Mouse (Mus musculus): ENCODE measurements around the gene Cwc27. TPM values are rescaled to one million over a fixed set of nuclear protein-coding genes. Genes with fewer than 3 reads are reported as not detected.

Gene Cwc27
- polyA plus RNA-seq, 1 experiment from 2014 or later, result 24.1 TPM

GRCm38 (mm10) chr13:104794421-104794820 lies 22.5 kb downstream of the Cwc27 start:
- no peak for ATAC-seq (replicated peaks; ENCODE audit: insufficient number of reproducible peaks, low FRiP score, low TSS enrichment)
- H3K4me1 ChIP-seq (ENCODE audit: control insufficient read depth, insufficient read depth, low read length), result no peaks in the 10 kb centered on the region
- H3K9me3 ChIP-seq (replicated peaks; ENCODE audit: control insufficient read depth, low read length), result no peaks in the 10 kb centered on the region
- 0 out of 2 replicates have a peak, but pooled peaks cover 2% of the 10 kb centered on the region for H3K36me3 ChIP-seq (ENCODE audit: control insufficient read depth, insufficient read depth, low read length)
- no peak overlapping the region for H3K4me2 ChIP-seq
- no peaks in the 10 kb centered on the region for H3K27me3 ChIP-seq (ENCODE audit: control insufficient read depth, insufficient read depth, low read length)
- H3K4me3 ChIP-seq (ENCODE audit: low read depth, low read length), result no peak overlapping the region
- H3K9ac ChIP-seq (ENCODE audit: low read depth, low read length), result no peak overlapping the region
- no peak overlapping the region for H3K27ac ChIP-seq (ENCODE audit: low read depth, low read length)
- WGBS (ENCODE audit: insufficient replicate concordance), result 90% methylated on average over 3 of the region's 3 CpGs

GRCm38 (mm10) chr13:104792184-104792583 lies 24.8 kb downstream of the Cwc27 start, which contains the start of gene Srek1ip1:
Srek1ip1 (plus strand) TSS chr13:104792484.
- 84% methylated on average over 11 of the region's 11 CpGs for WGBS (ENCODE audit: insufficient replicate concordance)
- no peaks in the 10 kb centered on the region for H3K4me1 ChIP-seq (ENCODE audit: control insufficient read depth, insufficient read depth, low read length)
- H3K27ac ChIP-seq (ENCODE audit: low read depth, low read length), result no peak within 1 kb of the TSS
- no peaks in the 10 kb centered on the region for H3K9me3 ChIP-seq (replicated peaks; ENCODE audit: control insufficient read depth, low read length)
- H3K4me3 ChIP-seq (ENCODE audit: low read depth, low read length), result no peak within 1 kb of the TSS
- no peak within 1 kb of the TSS for H3K9ac ChIP-seq (ENCODE audit: low read depth, low read length)
- H3K27me3 ChIP-seq (ENCODE audit: control insufficient read depth, insufficient read depth, low read length), result no peaks in the 10 kb centered on the region
- ATAC-seq (replicated peaks; ENCODE audit: insufficient number of reproducible peaks, low FRiP score, low TSS enrichment), result no peak
- 0 out of 2 replicates have a peak, but pooled peaks cover 2% of the 10 kb centered on the region for H3K36me3 ChIP-seq (ENCODE audit: control insufficient read depth, insufficient read depth, low read length)
- no peak within 1 kb of the TSS for H3K4me2 ChIP-seq

DNA sequence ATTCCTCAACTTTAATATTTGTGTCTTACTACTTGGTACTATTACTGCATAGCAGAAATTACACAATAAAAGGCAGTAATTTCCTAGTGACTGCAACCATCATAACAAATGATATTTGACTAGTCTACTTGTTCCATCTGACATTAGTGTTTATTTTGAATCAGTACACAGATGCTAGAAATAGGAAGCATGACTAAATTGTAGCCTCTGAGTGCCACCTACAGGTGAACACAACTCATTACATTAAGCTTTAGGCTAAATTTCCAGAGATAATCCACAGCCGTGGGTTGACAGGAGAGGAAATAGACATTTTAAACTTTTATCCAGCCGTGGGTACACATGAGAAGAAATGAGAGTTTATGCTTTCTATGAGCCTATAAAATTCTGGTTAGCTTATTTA lies 27.3 kb downstream of the Cwc27 start:
- H3K4me1 ChIP-seq (ENCODE audit: control insufficient read depth, insufficient read depth, low read length), result no peaks in the 10 kb centered on the region
- H3K36me3 ChIP-seq (ENCODE audit: control insufficient read depth, insufficient read depth, low read length), result 0 out of 2 replicates have a peak, but pooled peaks cover 2% of the 10 kb centered on the region
- no peaks in the 10 kb centered on the region for H3K9me3 ChIP-seq (replicated peaks; ENCODE audit: control insufficient read depth, low read length)
- no peak overlapping the region for H3K9ac ChIP-seq (ENCODE audit: low read depth, low read length)
- WGBS (ENCODE audit: insufficient replicate concordance), result 20% methylated on average over 2 of the region's 2 CpGs
- no peak overlapping the region for H3K4me3 ChIP-seq (ENCODE audit: low read depth, low read length)
- H3K4me2 ChIP-seq, result no peak overlapping the region
- ATAC-seq (replicated peaks; ENCODE audit: insufficient number of reproducible peaks, low FRiP score, low TSS enrichment), result no peak
- H3K27ac ChIP-seq (ENCODE audit: low read depth, low read length), result no peak overlapping the region
- H3K27me3 ChIP-seq (ENCODE audit: control insufficient read depth, insufficient read depth, low read length), result no peaks in the 10 kb centered on the region

GRCm38 (mm10) chr13:104787260-104787659 lies 29.7 kb downstream of the Cwc27 start:
- H3K4me1 ChIP-seq (ENCODE audit: control insufficient read depth, insufficient read depth, low read length), result no peaks in the 10 kb centered on the region
- H3K9ac ChIP-seq (ENCODE audit: low read depth, low read length), result no peak overlapping the region
- whole genome bisulfite sequencing (ENCODE audit: insufficient replicate concordance), result 91% methylated on average over 4 of the region's 4 CpGs
- no peak overlapping the region for H3K4me3 ChIP-seq (ENCODE audit: low read depth, low read length)
- no peak overlapping the region for H3K4me2 ChIP-seq
- ATAC-seq (replicated peaks; ENCODE audit: insufficient number of reproducible peaks, low FRiP score, low TSS enrichment), result no peak
- peaks cover 2% of the 10 kb centered on the region; the same call in 1 of the 2 replicates for H3K9me3 ChIP-seq (replicated peaks; ENCODE audit: control insufficient read depth, low read length)
- H3K36me3 ChIP-seq (ENCODE audit: control insufficient read depth, insufficient read depth, low read length), result peaks cover 12% of the 10 kb centered on the region; the same call in 1 of the 2 replicates
- H3K27me3 ChIP-seq (ENCODE audit: control insufficient read depth, insufficient read depth, low read length), result no peaks in the 10 kb centered on the region
- H3K27ac ChIP-seq (ENCODE audit: low read depth, low read length), result no peak overlapping the region

DNA sequence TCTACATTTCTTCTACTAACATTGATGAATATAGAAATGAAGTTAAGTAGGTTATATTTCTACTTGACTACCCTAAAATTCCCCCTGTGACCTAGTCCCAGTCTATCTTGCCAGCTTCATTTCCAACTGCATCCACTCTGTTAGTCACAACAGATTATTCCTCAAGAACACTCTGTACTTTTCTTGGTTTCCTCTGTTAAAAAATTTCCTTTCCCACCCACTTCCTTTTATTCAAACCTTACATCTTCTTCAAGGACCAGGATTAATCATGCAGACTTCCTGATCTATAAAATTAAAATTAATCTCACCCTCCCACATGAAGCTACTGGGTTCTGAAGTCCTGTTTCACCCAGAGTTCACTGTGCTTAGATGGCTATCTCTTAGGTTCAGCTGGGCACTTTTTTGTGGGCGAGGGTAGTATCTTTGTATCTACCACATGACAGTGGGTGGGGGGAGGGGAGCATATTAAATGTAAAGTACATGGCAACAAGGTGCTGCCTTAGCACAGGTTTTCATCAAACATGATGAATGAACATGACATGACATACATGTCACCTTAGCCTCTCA lies 37.8 kb downstream of the Cwc27 start:
- H3K4me3 ChIP-seq (ENCODE audit: low read depth, low read length), result no peak overlapping the region
- H3K36me3 ChIP-seq (ENCODE audit: control insufficient read depth, insufficient read depth, low read length), result peaks cover 10% of the 10 kb centered on the region; the same call in 1 of the 2 replicates
- no peak overlapping the region for H3K27ac ChIP-seq (ENCODE audit: low read depth, low read length)
- no peaks in the 10 kb centered on the region for H3K4me1 ChIP-seq (ENCODE audit: control insufficient read depth, insufficient read depth, low read length)
- no peaks in the 10 kb centered on the region for H3K27me3 ChIP-seq (ENCODE audit: control insufficient read depth, insufficient read depth, low read length)
- 51% methylated on average over 1 of the region's 1 CpGs for WGBS (ENCODE audit: insufficient replicate concordance)
- no peak for ATAC-seq (replicated peaks; ENCODE audit: insufficient number of reproducible peaks, low FRiP score, low TSS enrichment)
- no peak overlapping the region for H3K9ac ChIP-seq (ENCODE audit: low read depth, low read length)
- no peak overlapping the region for H3K4me2 ChIP-seq
- peaks cover 4% of the 10 kb centered on the region; the same call in 1 of the 2 replicates for H3K9me3 ChIP-seq (replicated peaks; ENCODE audit: control insufficient read depth, low read length)

GRCm38 (mm10) chr13:104763193-104763592 lies 53.7 kb downstream of the Cwc27 start:
- Histone ChIP-seq H3K27me3 (ENCODE audit: control insufficient read depth, insufficient read depth, low read length) (no peaks in the 10 kb centered on the region), H3K9ac (ENCODE audit: low read depth, low read length) (no peak overlapping the region), H3K9me3 (replicated peaks; ENCODE audit: control insufficient read depth, low read length) (no peaks in the 10 kb centered on the region), H3K36me3 (ENCODE audit: control insufficient read depth, insufficient read depth, low read length) (no peaks in the 10 kb centered on the region), H3K4me3 (ENCODE audit: low read depth, low read length) (no peak overlapping the region), H3K27ac (ENCODE audit: low read depth, low read length) (no peak overlapping the region), H3K4me1 (ENCODE audit: control insufficient read depth, insufficient read depth, low read length) (no peaks in the 10 kb centered on the region), H3K4me2 (no peak overlapping the region)
- no peak for ATAC-seq (replicated peaks; ENCODE audit: insufficient number of reproducible peaks, low FRiP score, low TSS enrichment)
- WGBS (ENCODE audit: insufficient replicate concordance), result 79% methylated on average over 3 of the region's 3 CpGs

GRCm38 (mm10) chr13:104762401-104762800 lies 54.5 kb downstream of the Cwc27 start:
- H3K36me3 ChIP-seq (ENCODE audit: control insufficient read depth, insufficient read depth, low read length), result no peaks in the 10 kb centered on the region
- H3K9ac ChIP-seq (ENCODE audit: low read depth, low read length), result no peak overlapping the region
- no peak overlapping the region for H3K27ac ChIP-seq (ENCODE audit: low read depth, low read length)
- H3K9me3 ChIP-seq (replicated peaks; ENCODE audit: control insufficient read depth, low read length), result no peaks in the 10 kb centered on the region
- H3K4me2 ChIP-seq, result no peak overlapping the region
- H3K27me3 ChIP-seq (ENCODE audit: control insufficient read depth, insufficient read depth, low read length), result no peaks in the 10 kb centered on the region
- H3K4me3 ChIP-seq (ENCODE audit: low read depth, low read length), result no peak overlapping the region
- 89% methylated on average over 4 of the region's 4 CpGs for WGBS (ENCODE audit: insufficient replicate concordance)
- H3K4me1 ChIP-seq (ENCODE audit: control insufficient read depth, insufficient read depth, low read length), result no peaks in the 10 kb centered on the region
- ATAC-seq (replicated peaks; ENCODE audit: insufficient number of reproducible peaks, low FRiP score, low TSS enrichment), result no peak

- H3K36me3 ChIP-seq (ENCODE audit: control insufficient read depth, insufficient read depth, low read length), result no peaks in the 10 kb centered on the region
- H3K27me3 ChIP-seq (ENCODE audit: control insufficient read depth, insufficient read depth, low read length), result no peaks in the 10 kb centered on the region
- H3K4me3 ChIP-seq (ENCODE audit: low read depth, low read length), result no peak overlapping the region
- no peak overlapping the region for H3K4me2 ChIP-seq
- no peak overlapping the region for H3K27ac ChIP-seq (ENCODE audit: low read depth, low read length)
- no peak for ATAC-seq (replicated peaks; ENCODE audit: insufficient number of reproducible peaks, low FRiP score, low TSS enrichment)
- no peaks in the 10 kb centered on the region for H3K9me3 ChIP-seq (replicated peaks; ENCODE audit: control insufficient read depth, low read length)
- no peak overlapping the region for H3K9ac ChIP-seq (ENCODE audit: low read depth, low read length)
- H3K4me1 ChIP-seq (ENCODE audit: control insufficient read depth, insufficient read depth, low read length), result no peaks in the 10 kb centered on the region
- WGBS (ENCODE audit: insufficient replicate concordance), result 94% methylated on average over 1 of the region's 1 CpGs
Observed at GRCm38 (mm10) chr13:104759381-104759780, 57.6 kb downstream of the Cwc27 start.

GRCm38 (mm10) chr13:104747032-104747431 lies 69.9 kb downstream of the Cwc27 start:
- Histone ChIP-seq H3K4me1 (ENCODE audit: control insufficient read depth, insufficient read depth, low read length) (no peaks in the 10 kb centered on the region), H3K27ac (ENCODE audit: low read depth, low read length) (no peak overlapping the region), H3K36me3 (ENCODE audit: control insufficient read depth, insufficient read depth, low read length) (no peaks in the 10 kb centered on the region), H3K4me3 (ENCODE audit: low read depth, low read length) (no peak overlapping the region), H3K9ac (ENCODE audit: low read depth, low read length) (no peak overlapping the region), H3K27me3 (ENCODE audit: control insufficient read depth, insufficient read depth, low read length) (no peaks in the 10 kb centered on the region), H3K4me2 (no peak overlapping the region), H3K9me3 (replicated peaks; ENCODE audit: control insufficient read depth, low read length) (no peaks in the 10 kb centered on the region)
- ATAC-seq (replicated peaks; ENCODE audit: insufficient number of reproducible peaks, low FRiP score, low TSS enrichment), result no peak
